Mouse (Mus musculus) thymus, postnatal 0 days (tissue): ENCODE data around the gene 4921507P07Rik. TPM values are rescaled to one million over a fixed set of nuclear protein-coding genes. Genes with fewer than 3 reads are reported as not detected.
"Not testable (repeated sequence)": the region's sequence is repeated elsewhere in the genome, so short reads cannot be mapped to it uniquely, and the experiment has no call there.

Experiments
- DNase-seq: peaks from one replicate; pipeline ENCODE4 v3.0.0-alpha.2; 2015; ENCODE audit warnings: low spot score
- microRNA-seq: library from miRNA; unstranded; fragments of <30 nt; microRNA quantifications from one replicate; pipeline ENCODE4, GENCODE M21; 2016; ENCODE audit warnings: borderline number of aligned reads
- polyA plus RNA-seq: library from polyadenylated mRNA; unstranded; fragments of >200 nt; fragmentation: Nextera tagmentation; extraction: Ambion mirVana; gene quantifications from 2 replicates; pipeline ENCODE4 v1.2.1, GENCODE M21; 2015

The 4921507P07Rik gene
- polyA plus RNA-seq, 1 experiment from 2014 or later = 0.20 TPM

DNA sequence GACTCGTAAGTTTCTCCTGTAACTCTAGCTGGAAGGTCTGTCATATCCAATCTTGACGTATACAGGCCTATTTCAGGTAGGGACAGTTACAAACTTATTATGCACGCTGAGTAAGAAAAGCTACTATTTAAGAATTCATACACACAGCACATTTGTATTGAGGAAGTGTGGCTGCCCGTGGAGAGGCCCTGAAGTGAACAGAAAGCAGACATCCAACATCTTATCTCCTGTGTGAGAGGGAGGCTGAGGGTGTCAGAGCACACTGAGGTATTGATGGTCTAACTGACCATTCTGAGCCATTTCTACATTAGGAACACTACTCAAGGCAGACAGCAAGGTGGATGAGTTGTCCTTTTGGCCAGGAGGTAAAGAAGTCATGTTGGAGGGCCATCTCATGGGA, 37.6 kb downstream of the 4921507P07Rik start:
- DNase-seq = no peak

DNA sequence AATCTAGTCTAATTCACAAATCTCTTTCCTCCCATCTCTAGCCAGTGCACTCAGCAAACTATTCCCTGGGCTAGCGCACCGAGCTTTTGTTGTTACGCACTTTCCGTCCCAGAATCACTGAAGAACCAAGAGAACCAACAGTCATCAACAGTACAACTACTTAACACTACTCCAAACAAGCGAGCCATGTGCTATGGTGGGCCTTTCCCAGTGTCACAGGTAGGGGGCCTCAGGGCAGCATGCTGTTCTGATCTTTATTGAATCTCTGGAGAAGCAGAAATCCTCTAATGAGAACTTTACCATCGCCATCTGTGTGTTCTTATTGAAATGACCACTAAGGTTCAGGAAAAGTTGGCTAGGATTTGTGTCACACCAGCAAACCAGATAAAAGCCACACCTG, 38.9 kb downstream of the 4921507P07Rik start:
- DNase-seq = no peak

DNA sequence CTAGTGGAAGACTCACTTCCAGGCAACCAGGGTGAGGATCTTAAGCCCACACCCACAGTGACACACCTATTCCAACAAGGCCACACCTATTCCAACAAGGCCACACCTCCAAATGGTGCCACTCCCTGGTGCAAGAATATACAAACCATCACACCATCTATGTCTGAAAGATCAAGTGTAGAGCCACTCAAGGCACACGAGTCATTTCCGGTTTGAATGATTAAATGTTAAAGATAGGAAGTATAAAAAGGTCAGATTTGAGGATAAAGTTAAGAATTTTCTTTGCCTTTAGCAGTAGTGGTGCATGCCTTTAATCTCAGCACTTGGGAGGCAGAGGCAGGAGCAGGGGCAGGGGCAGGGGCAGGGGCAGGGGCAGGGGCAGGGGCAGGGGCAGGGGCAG, 42.2 kb downstream of the 4921507P07Rik start:
- DNase-seq = not testable (repeated sequence)

DNA sequence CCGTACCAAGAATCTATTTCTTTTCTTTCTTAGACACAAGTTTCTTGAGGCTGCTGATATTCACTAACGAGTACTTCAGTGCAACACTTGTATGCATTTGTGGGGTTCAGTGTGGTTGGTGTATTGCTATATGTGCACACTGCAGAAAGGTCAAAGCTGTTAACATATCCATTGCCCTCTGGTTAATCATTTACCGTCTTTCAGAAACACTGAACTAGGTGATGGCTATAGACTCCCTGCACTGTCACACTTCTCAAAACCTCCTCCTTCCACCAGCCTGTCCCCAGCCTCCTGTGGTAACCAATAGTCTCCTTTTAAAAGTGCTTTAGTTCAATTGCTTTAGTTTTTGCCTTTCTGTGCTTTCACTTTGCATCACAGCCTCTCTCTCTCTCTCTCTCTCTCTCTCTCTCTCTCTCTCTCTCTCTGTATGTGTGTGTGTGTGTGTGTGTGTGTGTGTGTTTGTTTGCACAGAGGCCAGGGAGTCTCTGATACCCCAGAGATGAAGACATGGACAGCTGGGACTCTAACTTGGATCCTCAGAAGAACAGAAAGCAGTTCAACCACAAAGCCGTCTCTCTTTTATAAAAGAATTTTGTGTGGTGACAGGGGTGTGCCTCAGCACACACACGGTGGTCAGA, 43.4 kb downstream of the 4921507P07Rik start:
- DNase-seq = no peak

DNA sequence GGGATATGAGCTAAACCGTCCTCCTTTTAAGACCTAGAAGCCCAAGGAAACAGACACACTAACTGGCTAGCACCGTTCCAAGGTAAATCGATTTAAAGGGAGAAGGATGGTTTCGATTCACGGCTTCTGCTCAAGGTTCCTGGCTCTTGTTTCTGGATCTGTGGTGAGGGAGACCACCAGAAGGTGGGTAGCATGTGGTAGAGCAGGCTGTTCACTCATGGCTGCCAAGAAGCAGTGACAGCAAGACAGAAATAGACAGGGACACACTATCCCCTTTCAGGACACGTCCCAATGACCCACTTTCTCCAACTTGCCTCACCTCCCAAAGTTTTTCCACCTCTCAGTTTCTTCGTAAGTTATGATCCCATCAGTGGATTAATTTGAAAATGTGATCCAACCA, 46.6 kb downstream of the 4921507P07Rik start:
- DNase-seq = no peak

DNA sequence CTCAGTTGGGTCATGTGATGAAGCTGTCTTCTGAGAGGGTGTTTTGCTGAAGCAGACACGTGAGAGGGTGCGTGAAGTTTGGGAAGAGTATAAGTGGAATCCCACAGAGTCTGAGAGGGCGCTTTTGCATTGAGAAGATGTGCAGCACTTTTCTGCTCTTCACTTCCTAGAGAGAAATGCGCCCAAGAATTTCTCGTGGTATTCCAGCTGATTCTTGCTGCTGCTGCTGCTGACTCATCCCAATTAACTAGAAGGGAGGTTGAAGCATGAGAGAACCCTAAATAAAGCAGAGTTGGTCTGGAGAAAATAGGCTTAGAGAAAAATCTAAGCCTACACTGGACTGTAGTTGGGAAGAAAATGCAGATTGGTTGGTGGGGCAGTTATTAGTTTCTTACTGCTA, 47.4 kb downstream of the 4921507P07Rik start:
- DNase-seq = no peak

DNA sequence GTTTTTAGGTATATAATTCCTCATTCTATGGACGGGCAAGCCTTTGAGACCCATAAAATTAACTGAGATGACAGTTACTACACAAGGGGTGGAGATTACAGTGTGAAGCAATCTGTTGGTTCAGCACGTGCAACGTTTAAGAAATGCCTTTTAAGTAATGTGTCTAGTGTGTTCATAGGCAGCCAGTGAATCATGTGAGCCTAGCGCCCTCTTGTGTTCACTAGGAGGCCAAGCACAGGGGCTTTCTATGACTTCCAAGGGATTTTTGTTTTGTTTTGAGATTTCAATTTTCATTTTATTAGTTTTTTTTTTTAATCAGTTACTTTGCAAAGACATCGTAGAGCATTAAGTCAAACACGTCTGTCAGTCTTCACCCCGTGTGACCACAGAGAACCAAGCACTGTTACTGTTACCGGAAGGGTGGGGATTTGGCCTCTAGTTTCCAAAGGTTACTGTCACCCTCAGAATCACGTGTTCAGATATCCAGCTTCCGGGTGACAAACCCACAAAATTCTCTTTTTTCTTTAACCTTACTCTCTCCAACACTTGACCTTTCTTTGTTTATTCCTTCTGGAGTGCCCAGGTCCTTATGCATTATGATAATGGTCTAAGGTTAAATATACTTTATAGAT, 50.9 kb downstream of the 4921507P07Rik start:
- peak; percentile 76 for DNase-seq

DNA sequence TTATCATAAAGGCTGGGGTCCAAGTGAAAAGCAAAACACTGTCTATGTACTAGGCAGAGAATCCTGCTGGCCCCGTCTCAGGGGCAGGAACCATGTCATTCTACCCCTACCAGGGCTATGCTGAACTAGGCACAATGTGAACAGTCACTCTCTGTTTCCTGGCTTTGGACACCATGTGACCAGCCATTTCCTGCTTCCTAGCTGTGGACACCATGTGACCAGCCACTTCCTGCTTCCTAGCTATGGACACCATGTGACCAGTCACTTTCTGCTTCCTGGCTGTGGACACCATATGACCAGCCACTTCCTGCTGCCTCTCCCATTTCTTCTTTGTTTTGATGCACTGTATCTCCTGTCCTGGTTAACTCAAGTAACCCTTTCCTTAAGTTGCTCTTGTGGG, 53.9 kb downstream of the 4921507P07Rik start:
- no peak for DNase-seq

DNA sequence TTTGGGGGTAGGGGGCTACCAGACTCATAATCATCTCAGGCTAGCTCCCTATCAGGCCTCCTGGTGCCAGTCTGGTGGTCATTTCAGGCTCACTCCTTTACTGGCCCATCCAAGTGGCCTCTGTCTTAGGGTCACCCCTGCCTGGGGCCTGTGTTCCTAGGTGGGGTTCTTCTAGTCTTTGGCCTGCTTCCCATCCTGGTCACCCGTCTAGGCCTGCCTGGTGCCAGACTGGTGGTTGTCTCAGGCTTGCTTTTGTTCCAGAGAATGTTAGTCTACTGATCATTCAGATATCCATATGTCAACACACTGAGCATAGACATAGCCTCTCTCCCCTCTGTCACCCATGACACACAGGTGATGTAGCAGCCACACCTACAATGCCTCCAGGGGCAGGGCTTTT, 56.8 kb downstream of the 4921507P07Rik start:
- no peak for DNase-seq

DNA sequence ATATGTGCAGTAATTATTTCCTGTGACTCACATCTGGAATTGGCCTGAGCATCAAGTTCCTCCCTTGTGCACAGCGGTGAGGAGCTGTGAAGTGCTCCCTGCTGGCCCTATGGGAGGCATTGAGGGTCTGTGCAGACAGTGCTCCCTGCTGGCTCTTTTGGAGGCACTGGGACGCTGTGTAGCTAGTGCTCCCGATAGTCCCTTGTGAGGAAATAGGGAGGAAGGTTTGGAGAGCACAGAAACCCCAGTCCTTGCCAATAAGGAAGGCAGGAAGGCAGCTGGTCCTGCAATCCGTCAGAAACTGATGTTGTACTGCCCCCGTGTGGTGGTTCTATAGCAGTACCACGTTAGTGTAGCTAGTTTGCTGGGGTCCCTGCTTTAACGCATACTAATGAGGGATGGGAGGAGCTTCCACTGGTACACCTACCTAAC, 60.0 kb downstream of the 4921507P07Rik start:
- peak; percentile 87 for DNase-seq

DNA sequence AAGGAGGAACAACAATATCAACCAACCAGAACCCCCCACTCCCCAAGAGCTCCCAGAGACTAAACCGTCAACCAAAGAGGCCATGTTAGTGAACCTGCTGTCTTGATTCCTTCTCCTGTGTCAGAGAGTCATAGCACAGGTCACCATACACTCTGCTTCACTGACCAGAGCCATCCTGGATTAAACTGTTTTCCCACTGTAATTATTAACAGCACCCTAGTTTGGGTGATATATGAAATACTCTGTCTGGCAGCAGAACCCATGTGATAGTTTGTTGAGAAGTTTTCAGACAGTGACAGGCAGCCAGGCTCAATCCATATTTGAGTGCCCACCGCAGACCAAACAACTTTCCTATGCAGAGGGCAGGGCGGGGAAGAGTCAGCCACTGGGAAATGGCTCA, 61.1 kb downstream of the 4921507P07Rik start:
- DNase-seq = no peak

DNA sequence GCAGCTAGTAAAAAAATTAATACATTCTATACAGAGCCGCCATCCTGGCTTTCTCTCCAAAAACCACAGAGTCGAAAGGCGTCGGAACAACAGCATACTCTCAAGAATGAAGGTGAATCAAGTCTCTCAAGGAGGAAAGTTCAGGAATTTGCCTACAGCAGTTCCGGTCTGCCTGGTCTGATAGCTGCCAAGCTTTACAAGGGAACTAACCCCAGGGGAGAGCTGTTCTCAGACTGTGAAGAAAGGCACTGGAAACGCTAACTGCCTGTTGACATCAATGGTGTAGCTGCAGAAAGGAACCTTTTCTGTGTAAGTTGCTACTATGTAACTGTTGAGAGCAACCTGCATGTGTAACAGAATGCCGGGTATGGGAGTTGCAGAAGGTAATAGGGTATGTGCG, 64.5 kb downstream of the 4921507P07Rik start:
- DNase-seq = no peak

DNA sequence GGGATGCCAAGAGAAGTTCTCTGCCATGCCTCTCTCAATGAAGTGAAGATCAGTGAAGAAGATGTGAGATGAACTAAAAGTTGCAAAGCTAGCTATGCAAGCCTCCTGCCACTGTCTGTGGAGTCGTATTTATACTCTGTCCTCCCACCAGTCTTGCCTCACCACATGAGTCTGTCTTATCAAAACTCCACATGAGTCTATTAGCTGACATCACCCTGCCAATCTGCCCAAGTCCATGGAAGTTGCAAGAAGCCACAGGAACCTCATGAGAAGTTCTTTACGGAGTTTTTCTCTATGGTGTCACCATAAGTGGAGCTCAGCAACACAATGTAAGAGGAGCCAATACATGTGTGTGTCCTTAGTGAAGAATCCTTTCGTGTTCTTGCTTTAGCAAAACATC, 65.4 kb downstream of the 4921507P07Rik start:
- no peak for DNase-seq

DNA sequence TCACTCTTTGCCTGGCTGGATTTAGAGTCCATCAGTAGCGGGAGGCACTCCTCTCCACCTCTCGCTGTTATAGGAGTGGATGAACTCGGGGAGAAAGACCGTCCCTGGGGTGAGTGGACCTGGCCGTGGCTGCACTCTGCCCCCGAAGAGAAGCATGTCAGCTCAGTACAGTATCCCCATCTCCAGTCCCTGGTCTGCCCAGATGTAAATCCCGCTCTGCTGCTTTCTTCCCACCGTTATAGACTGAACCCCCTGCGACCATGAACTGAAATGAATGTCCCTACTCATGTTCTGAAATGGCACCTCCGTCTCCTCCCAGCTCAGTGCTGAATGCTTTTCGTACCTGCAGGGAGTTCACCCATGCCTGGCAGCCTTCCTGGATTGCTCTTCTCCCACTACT, 67.2 kb downstream of the 4921507P07Rik start:
- no peak for DNase-seq

DNA sequence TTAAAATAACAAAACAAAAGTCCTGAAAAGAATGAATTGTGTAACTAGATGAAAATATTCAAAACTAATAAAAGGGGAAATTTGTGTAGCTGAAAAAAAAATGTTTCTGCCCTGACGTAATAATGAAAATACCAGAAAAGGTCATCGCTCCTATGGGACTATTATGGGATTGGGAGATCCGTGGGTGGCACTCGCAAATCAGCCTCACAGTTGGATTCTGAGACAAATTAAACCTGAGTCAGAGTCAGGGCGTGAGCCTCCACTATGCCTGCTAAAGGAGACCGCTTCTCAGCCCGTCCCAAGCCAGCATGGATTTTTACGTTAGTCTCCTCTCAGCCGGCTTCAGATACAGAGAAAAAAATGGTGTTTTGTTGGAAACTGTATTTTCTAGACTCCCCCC, 69.0 kb downstream of the 4921507P07Rik start:
- no peak for DNase-seq

DNA sequence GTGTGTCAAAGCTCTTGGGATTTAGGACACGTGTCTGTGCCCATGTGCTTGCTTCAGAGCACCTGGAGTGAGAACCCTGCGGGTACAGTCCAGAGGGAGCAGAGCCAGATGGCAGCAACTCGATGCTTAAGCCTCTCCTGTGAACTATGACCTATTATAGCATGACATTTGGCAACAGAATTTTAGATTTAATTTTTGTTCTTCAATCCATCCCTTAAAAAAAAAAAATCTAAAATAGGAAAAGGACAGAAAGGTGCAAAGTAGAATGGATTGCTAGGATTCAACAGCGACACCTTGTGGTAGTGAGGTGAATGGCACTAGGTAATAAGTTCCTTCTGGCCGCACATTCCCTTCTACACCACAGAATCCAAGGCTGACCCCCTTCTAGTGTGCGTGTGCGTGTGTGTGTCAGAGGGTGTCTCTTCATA, 69.8 kb downstream of the 4921507P07Rik start:
- peak; percentile 59 for DNase-seq

DNA sequence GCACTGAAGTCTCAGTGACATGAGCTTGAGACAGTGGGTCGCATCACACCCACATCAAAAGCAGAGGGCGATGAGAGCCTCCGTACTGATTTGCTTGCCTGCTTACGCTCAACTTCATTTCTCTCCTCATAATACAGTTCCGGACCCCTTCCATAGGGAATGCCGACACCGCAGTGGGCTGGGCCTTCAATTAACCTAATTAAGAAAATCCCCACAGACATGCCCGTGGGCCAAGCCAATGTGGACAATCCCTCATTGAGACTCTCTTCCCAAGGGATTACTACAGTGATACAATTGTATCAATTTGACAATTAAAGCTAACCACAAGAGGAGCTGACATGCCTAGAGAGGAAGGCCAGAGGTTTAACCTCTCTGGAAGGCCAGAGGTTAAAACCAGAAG, 70.6 kb downstream of the 4921507P07Rik start:
- no peak for DNase-seq

DNA sequence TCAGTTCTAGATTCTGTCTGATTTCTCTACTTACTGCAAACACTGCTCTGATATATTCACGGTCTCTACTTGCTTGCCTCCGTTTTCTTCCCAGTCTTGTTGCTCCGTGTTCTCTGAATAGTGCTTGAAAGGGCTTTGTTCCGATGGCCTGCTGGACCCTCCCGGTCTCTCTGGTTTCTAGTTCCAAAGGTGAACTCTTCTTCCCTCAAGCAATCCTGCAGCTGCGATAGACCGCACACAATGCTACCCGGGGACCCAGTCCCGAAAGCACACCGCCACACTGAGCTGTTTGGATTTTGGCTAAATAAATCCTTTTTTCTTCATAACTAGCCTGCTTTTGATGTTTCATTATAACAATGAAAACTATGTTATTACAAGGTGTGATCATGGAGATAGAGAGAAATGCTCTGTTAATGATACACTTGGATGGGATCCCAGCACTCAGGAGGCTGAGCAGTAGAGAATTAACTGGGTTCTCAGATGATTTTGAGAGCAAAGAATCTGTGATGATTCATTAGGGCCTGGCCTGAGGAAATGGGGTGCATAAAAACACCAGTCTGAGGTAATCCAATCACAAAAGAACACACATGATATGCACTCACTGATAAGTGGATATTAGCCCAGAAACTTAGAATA, 72.1 kb downstream of the 4921507P07Rik start:
- no peak for DNase-seq

Small RNA genes within 50 kb of the gene (microRNA-seq; reads per million reads assigned to microRNA genes)
- gene Mir6371 = not detected

Other genes starting within 250 kb of the 4921507P07Rik start
- gene Osbpl3, start 140.4 kb downstream of the 4921507P07Rik start, polyA plus RNA-seq = 6.5 and 7.7 TPM in 2 replicates
- 73.5 and 77.6 TPM in 2 replicates for gene Cycs, start 30.1 kb downstream of the 4921507P07Rik start, polyA plus RNA-seq
- gene Npvf, start 57.8 kb upstream of the 4921507P07Rik start, polyA plus RNA-seq = 0.23 TPM in 1 of 2 replicates, not detected in the other